Mouse (Mus musculus) R1 (cell line): Measurements from ENCODE around the gene Olfr874.

Source experiments
- DNase-seq: peaks from one replicate; pipeline ENCODE4 v3.0.0-alpha.2; 2018; ENCODE audit warnings: low read depth, low spot score

Gene Olfr874

DNA sequence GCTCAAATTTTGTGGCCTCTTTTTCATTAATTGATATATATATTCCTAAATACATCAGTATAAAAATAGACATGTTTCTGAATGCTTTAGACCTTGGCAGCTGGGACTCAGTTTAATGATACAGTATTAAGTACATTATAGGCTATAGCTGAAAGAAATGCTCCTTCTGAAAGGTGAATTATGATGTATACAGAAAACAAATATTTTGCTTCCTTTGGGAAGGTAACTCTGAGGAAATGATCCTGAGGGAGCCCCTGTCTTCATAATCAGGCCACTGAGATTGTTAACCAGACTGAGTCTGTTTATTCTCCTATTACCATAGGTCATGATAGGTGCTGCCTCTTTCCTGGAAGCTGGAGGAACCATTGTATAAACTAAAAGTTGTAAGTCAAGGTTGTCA, at the start of gene Olfr874:
Olfr874 (plus strand) TSS at position 301 of the 400 bp plus-strand sequence.
- DNase-seq, result no peak

DNA sequence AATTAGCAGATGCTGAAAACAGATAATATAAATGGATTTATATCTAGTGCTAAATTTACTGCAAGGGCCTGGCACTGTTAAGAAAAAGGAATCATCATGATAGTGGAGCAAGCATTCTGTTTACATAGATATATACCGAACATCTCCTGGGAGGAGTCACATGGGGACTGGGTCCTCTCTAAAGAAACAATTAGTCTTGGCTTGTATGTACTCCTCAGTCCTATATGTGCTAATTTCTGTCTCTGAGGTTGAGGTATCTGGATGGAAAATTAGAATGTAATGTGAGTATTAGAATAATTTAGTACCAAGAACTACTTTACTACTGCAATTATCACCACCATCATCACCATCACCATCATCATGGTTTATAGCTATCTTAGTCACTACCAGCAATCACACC, 28.8 kb upstream of the Olfr874 start, which contains the start of gene Olfr160:
Olfr160 (minus strand) TSS at position 101 of the 400 bp plus-strand sequence.
- DNase-seq, result no peak

DNA sequence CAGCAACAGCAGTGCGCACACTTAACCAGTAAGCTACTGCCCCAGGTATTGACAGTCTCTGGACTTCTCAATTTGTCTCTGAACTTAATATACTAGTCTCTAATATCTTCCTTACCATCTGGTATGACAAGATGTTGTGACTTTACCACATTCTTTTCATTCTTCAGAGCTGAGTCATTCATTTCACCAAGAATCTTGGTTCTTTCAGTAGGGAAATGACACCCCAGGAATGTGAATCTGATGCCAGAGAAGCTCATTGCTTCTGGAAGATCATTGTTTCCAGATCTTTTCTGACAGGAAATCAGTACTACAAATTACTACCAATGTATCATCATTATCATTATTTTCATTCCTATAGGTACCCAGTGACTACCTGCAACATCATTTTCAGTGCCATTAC, 10.6 kb upstream of the Olfr874 start:
- DNase-seq, result no peak

DNA sequence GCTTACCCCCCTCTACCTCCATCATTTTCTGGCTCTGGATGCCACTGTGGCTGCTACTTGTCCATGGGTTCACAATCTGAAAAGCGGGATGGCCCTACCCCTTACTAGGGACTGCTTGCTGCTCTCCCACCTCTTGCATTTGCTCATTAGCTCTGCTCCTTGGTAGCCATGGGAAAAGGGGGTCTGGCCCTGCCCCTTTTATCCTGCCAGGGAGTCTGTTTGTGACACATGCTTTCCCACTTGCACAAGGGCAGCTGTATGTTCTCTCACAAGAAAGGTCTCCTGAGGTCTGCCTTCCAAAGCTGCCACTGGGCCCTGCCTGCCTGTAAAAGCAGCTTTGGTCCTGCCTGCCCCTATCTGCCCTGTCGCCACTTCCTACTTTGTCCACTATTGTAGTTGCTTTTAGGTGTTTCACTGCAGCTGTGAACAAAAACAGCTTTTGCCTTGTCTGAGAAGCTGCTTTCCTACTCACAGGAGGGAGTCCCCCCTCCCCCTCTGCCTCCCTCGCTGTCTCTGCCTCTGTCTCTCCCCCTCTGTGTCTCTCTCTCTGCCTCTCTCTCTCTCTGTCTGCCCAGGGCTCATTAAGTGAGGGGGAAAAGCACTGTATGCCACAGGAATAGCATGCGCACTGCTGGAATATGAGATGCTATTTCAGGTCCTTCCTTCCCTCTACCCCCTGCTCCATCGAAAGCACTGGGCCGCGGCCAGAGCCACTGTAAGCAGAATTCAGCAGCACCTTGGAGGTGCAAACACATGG, 5.6 kb downstream of the Olfr874 start:
- peak; percentile 75 for DNase-seq

DNA sequence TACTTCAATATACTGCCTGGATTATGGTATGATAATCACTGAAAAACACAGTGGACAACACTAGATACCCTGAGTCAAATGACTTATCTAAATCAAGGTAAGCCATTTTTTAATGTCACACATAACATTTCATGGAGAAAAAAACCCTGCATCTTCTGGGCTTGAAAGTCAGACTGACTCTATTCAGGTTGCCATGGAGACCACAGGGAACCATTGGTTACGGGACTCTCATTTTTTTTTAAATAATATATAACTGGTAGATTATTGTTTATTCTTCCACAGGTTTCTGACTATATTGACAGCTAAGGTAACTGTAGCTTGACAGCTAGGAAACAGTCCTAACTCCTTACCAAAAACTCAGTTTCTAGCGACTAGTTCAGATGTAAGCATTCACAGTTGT, 6.6 kb downstream of the Olfr874 start:
- peak; percentile 37 for DNase-seq

DNA sequence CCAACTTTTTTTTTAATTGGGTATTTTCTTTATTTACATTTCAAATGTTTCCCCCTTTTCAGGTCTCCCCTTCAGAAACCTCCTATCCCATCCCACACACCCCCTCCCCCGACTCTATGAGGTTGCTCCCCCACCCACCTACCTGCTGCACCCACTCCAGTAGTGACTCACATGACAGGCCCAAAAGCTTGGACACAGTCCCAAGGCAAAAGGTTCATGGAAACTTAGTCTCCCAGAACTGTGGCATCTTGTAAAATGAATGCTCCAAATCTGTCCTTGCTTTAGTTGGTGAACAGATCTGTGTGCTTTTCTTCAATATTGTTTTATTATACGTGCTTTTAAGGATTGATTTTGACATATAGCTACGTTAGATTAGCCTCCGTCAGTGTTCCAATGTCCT, 7.1 kb downstream of the Olfr874 start:
- no peak for DNase-seq

DNA sequence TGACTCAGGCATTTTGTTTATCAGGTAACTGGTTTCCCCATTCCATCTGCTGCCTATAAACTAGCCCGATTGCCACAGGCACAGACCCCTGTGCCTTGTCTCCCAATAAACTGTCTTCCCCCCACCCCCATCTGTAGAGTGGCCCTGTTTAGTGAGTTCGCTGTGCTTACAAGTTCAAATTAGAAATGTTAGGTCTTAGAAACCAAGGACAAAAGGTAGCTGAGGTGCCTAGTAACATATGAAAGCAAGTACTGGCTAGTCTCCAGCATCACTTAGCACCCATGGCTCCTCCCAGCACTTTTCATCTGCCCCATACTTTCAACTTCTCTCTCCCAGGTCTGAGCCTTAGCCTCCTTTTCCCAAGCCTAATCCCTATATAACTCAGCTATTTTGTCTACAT, 16.8 kb downstream of the Olfr874 start:
- DNase-seq, result no peak

DNA sequence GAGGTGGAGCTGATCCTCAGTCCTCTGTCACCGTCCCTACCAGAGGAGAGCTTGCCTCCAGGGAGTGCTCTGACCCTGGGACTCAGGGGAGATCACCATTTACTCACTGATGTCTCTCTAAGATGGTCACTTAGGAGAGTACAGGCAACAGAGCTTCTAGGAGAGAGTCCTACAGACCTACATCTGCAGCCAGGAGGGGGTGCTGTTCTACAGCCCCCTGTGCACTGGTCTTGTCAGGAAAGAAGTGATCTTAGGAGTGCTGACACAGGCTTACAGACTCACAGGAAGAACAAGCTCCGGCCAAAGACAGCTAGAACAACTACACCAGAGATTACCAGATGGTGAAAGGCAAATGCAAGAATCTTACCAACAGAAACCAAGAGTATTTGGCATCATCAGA, 17.6 kb downstream of the Olfr874 start:
- DNase-seq, result peak; percentile 49

DNA sequence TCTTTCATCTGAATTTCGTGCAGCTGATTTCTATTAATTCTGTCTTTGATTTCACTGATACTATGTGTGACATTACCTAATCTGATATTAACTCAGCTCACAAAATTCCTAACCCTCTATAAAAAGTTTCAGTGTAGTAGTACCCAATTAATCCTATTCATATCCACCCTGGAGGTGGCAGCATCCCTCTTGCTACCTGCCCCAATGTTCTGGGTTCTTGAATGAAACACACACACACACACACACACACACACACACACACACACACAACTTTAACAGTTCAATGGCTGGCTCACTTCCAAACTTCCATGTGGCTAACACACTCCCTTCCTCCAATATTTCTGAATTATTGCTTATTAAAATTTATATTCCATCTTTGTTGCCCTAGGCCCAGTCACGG, 25.8 kb downstream of the Olfr874 start:
- DNase-seq, result no peak

DNA sequence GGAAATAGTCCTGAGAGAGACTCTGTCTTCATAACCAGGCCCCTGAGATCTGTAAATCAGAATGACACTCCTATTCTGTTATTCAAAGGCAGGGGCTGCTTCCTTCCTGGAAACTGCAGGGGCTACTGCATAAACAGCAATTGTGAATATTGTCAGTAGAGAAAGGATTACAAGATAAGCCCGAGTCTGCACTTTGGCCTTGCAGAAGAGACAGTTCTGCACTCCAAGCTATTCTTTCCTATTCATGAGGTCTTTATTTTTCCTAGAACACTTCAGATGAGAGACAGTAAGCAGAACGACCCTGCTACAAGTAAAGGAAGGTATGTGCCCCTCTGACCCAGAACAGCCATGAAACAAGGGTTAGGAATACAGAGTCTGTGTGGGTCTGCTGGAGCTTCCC, 26.9 kb downstream of the Olfr874 start, which contains the start of gene Olfr875:
Olfr875 (plus strand) TSS at position 99 of the 400 bp plus-strand sequence.
- no peak for DNase-seq

DNA sequence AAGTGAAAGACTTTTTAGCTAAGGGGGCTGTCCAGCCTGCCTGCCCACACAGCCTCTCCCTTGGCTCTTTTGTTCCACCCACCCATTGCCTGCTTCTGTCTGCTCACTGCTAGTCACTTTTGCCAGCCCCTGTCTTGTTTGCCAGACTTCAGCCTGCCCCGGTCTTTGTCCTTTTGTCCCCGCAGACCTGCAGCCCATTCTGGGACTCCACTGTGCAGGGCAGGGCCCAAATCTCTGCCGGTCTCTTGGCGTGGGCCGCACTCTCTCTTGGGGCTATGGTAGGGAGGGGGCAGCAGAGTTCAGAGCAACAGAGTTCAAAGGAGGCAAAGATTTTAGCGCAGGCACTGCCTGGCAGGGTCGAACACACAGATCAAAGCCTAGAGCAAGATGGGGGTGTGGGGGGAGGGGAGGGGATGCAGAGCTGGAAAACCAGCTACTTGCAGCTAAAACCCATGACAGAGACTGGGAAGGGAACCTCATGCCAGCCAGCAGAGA, 37.9 kb downstream of the Olfr874 start:
- DNase-seq, result peak; percentile 68

DNA sequence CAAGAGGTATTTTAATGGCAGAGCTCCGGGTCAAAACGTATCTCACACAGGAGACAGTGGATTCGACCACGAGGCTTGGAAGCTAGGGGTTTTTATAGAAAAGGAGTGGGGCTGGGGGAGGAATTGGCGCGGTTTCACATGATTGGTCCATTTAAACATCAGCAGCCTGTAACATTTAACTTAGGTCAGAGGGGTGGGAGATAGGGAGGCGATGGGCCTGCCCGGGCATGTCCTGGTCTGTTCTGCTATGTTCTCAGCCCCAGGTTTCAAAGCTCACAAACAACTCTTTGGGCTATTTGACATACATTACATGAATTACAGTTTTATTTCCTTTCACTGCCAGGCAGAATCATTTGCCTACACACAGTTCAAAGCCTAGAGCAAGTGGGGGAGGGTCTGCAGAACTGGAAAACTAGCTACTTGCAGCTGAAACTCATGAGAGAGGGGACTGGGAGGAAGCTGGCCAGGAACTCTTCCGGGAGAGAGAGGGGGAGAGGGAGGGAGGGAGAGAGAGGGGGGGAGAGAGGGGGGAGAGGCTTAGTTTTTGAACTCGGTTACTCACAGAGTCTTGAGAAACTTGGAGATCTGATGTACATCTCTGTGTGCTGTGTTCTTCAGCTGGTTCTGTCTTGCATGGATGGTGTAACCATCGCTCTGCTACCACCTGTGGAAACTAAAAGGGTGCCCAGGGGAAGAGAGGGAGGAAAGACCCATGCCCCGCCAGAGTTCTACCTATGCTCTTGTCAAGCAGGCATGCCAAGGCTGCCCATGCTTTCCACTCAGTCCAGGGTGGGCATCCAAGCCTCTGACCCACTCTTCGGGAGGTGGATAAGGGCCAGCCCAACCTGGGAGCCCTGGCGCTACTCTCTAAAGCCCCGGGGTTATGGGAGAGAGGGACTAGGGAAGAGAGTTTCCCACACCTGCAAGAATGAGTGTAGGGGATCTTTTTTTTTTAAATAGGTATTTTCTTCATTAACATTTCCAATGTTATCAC, 38.8 kb downstream of the Olfr874 start:
- DNase-seq, result peak; percentile 58

DNA sequence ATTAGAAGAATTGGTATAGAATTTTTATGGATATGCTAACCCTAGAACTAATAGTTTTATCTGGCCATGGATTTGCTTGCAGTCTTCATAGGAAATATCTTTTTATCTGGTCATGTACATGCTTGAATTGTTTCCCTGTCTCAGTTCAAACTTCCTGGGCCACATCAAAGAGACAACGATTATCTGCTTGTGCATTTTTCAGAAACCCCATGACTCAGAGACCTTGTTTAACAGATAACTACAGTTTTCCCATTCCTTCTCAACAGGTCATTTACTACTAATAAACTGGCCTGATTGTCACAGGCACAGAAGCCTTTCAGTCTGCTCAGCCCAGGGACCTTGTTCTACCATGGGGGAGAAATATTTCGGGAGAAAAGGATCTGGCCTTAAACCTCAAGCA, 41.5 kb downstream of the Olfr874 start:
- no peak for DNase-seq
